Mouse (Mus musculus) spleen, adult 2 months (tissue): ENCODE measurements around the gene Mrgpra6.

Source experiments
- CTCF ChIP-seq: fragments of 200-500 bp; IDR thresholded peaks from 2 replicates; pipeline ENCODE4 v1.5.1; 2011; ENCODE audit warnings: mild to moderate bottlenecking, inconsistent platforms; ENCODE audit not compliant: insufficient read depth, insufficient read length, insufficient replicate concordance; ENCODE audit errors: extremely low read depth
- POLR2A ChIP-seq: fragments of 200-500 bp; IDR thresholded peaks from 2 replicates; pipeline ENCODE4 v1.6.1; 2011; ENCODE audit warnings: low read depth, low read length, inconsistent platforms

GRCm38 (mm10) chr7:47170814-47171213 lies 33.9 kb downstream of the Mrgpra6 start:
- TF ChIP-seq CTCF (no peak), POLR2A (no peak)
